Mouse (Mus musculus) cortical plate, adult 2 months (tissue): ENCODE measurements around the gene Ints5. TPM values are rescaled to one million over a fixed set of nuclear protein-coding genes. Genes with fewer than 3 reads are reported as not detected.

ENCODE experiments used
- H3K27ac ChIP-seq: fragments of 200-500 bp; 2 replicates; pipeline ENCODE4 v1.5.1; 2012; ENCODE audit warnings: low read length, control low read depth, inconsistent platforms; ENCODE audit not compliant: insufficient read depth
- H3K4me1 ChIP-seq: fragments of 200-500 bp; 2 replicates; pipeline ENCODE4 v1.6.1; 2011; ENCODE audit warnings: low read length; ENCODE audit not compliant: control insufficient read depth, insufficient read depth
- H3K4me3 ChIP-seq: fragments of 200-500 bp; 2 replicates; pipeline ENCODE4 v1.5.1; 2011; ENCODE audit warnings: mild to moderate bottlenecking, low read length, control low read depth; ENCODE audit not compliant: insufficient read depth
- CTCF ChIP-seq: fragments of 200-500 bp; IDR thresholded peaks from 2 replicates; pipeline ENCODE4 v1.5.1; 2011; ENCODE audit warnings: mild to moderate bottlenecking, control low read depth, low read length; ENCODE audit not compliant: insufficient read depth; ENCODE audit errors: extremely low read depth
- POLR2A ChIP-seq: fragments of 200-500 bp; IDR thresholded peaks from 2 replicates; pipeline ENCODE4 v1.6.1; 2011; ENCODE audit warnings: mild to moderate bottlenecking, low read length, control low read depth; ENCODE audit not compliant: insufficient read depth; ENCODE audit errors: extremely low read depth
- polyA plus RNA-seq: library from polyadenylated mRNA; depleted of rRNA; stranded (reverse); fragments of >200 nt; gene quantifications from 2 replicates; pipeline ENCODE4 v1.2.3, GENCODE M21; 2012

Ints5 gene
- polyA plus RNA-seq, 1 experiment = 16.7 TPM

- no peak for TF ChIP-seq CTCF
- no peak for TF ChIP-seq POLR2A
Observed at GRCm38 (mm10) chr19:8899079-8899478, 6.3 kb downstream of the Ints5 start.

GRCm38 (mm10) chr19:8903412-8903811, 10.6 kb downstream of the Ints5 start:
- no peak overlapping the region for H3K4me3 ChIP-seq
- TF ChIP-seq CTCF (no peak), POLR2A (no peak)
- no peaks in the 10 kb centered on the region; the same call in 1 of the 2 replicates for H3K4me1 ChIP-seq
- H3K27ac ChIP-seq = no peak overlapping the region

More at GRCm38 (mm10) chr19:8899079-8899478, 6.3 kb downstream of the Ints5 start:
- no peaks in the 10 kb centered on the region; the same call in 1 of the 2 replicates for H3K4me1 ChIP-seq
- H3K4me3 ChIP-seq = no peak overlapping the region; the same call in 1 of the 2 replicates
- H3K27ac ChIP-seq = no peak overlapping the region

GRCm38 (mm10) chr19:8908531-8908930, 15.7 kb downstream of the Ints5 start:
- Histone ChIP-seq H3K4me1 (peaks cover 3% of the 10 kb centered on the region), H3K27ac (no peak overlapping the region)

GRCm38 (mm10) chr19:8911810-8912209, 19.0 kb downstream of the Ints5 start:
- H3K27ac ChIP-seq = no peak overlapping the region
- TF ChIP-seq POLR2A (no peak), CTCF (no peak)

More at GRCm38 (mm10) chr19:8908531-8908930, 15.7 kb downstream of the Ints5 start:
- TF ChIP-seq POLR2A (no peak), CTCF (no peak)
- H3K4me3 ChIP-seq = no peak overlapping the region

GRCm38 (mm10) chr19:8914212-8914611, 21.4 kb downstream of the Ints5 start:
- Histone ChIP-seq H3K4me1 (peaks cover 3% of the 10 kb centered on the region), H3K27ac (0 out of 2 replicates have a peak overlapping the region, but pooled peaks have one; percentile 35), H3K4me3 (no peak overlapping the region)
- TF ChIP-seq CTCF = no peak
- TF ChIP-seq POLR2A = no peak

More at GRCm38 (mm10) chr19:8911810-8912209, 19.0 kb downstream of the Ints5 start:
- Histone ChIP-seq H3K4me3 (no peak overlapping the region), H3K4me1 (peaks cover 3% of the 10 kb centered on the region)

GRCm38 (mm10) chr19:8919000-8919399, 26.2 kb downstream of the Ints5 start:
- no peak overlapping the region for H3K27ac ChIP-seq
- peaks cover 3% of the 10 kb centered on the region; the same call in 1 of the 2 replicates for H3K4me1 ChIP-seq
- no peak overlapping the region for H3K4me3 ChIP-seq
- TF ChIP-seq POLR2A (no peak), CTCF (no peak)

- Histone ChIP-seq H3K4me3 (peak overlapping the region; percentile 73; the same call in 1 of the 2 replicates), H3K27ac (peak overlapping the region; percentile 67), H3K4me1 (peaks cover 3% of the 10 kb centered on the region; the same call in 1 of the 2 replicates)
- no peak for TF ChIP-seq CTCF
- TF ChIP-seq POLR2A = no peak
Observed at GRCm38 (mm10) chr19:8919684-8920072, 26.9 kb downstream of the Ints5 start.

GRCm38 (mm10) chr19:8920073-8920736, 27.4 kb downstream of the Ints5 start, which contains the start of gene B3gat3:
Gene B3gat3, plus strand, starts transcription at chr19:8920374.
- peak within 1 kb of the TSS; percentile 73 for H3K4me3 ChIP-seq
- H3K27ac ChIP-seq = peak within 1 kb of the TSS; percentile 67
- TF ChIP-seq POLR2A (peak; percentile 93), CTCF (no peak)
- H3K4me1 ChIP-seq = peaks cover 3% of the 10 kb centered on the region; the same call in 1 of the 2 replicates

GRCm38 (mm10) chr19:8920836-8921291, 28.1 kb downstream of the Ints5 start:
- TF ChIP-seq CTCF (no peak), POLR2A (no peak)
- Histone ChIP-seq H3K27ac (0 out of 2 replicates have a peak overlapping the region, but pooled peaks have one; percentile 4), H3K4me3 (peak overlapping the region; percentile 73), H3K4me1 (peaks cover 3% of the 10 kb centered on the region; the same call in 1 of the 2 replicates)
